Mouse (Mus musculus) left cerebral cortex, postnatal 4 days (tissue): ENCODE data around the gene Clip2. TPM values are rescaled to one million over a fixed set of nuclear protein-coding genes. Genes with fewer than 3 reads are reported as not detected.
"Not testable (repeated sequence)": the region's sequence is repeated elsewhere in the genome, so short reads cannot be mapped to it uniquely, and the experiment has no call there.

Experiments
- DNase-seq: peaks from one replicate; pipeline ENCODE4 v3.0.0-alpha.2; 2022
- intact Hi-C: fragments of 180-260 bp; cut with DNase I; formaldehyde crosslinking; loops from one replicate; pipeline ENCODE4 v1.15.1; 2025
- total RNA-seq, 2 experiments: library from RNA; stranded (reverse); gene quantifications; 2 replicates each; pipeline ENCODE4 v1.2.3; 2021

Gene Clip2
- total RNA-seq, 2 experiments from 2014 or later: 172 to 179 TPM

- intact Hi-C loops: loop anchor here (5.0 kb wide), 2 partner anchors 49 to 89 kb away; partner anchors contain the start of gene Rfc2
- DNase-seq: no peak
Measured at GRCm38 (mm10) chr5:134492956-134493355, 59.3 kb downstream of the Clip2 start.

- DNase-seq: peak; percentile 87
- intact Hi-C loops: loop anchor here (5.0 kb wide), 2 partner anchors 50 to 90 kb away; partner anchors contain the start of gene Rfc2
Measured at GRCm38 (mm10) chr5:134491712-134492417, 60.4 kb downstream of the Clip2 start.

GRCm38 (mm10) chr5:134491206-134491605 lies 61.0 kb downstream of the Clip2 start:
- no peak for DNase-seq
- intact Hi-C loops: loop anchor here (5.0 kb wide), 2 partner anchors 51 to 91 kb away; partner anchors contain the start of gene Rfc2

- intact Hi-C loops: loop anchor here (5.0 kb wide), 2 partner anchors 52 to 92 kb away; partner anchors contain the start of gene Rfc2
- peak; percentile 48 for DNase-seq
Measured at GRCm38 (mm10) chr5:134490465-134490864, 61.8 kb downstream of the Clip2 start.

GRCm38 (mm10) chr5:134489583-134489982 lies 62.7 kb downstream of the Clip2 start:
- peak; percentile 46 for DNase-seq
- intact Hi-C loops: loop anchor here (5.0 kb wide), 1 partner anchor 307 kb away; the partner anchor contains the start of gene Gtf2ird2

- intact Hi-C loops: loop anchor here (5.0 kb wide), 1 partner anchor 306 kb away; the partner anchor contains the start of gene Gtf2ird2
- DNase-seq: no peak
Measured at GRCm38 (mm10) chr5:134488596-134488995, 63.6 kb downstream of the Clip2 start.

- intact Hi-C loops: loop anchor here (5.0 kb wide), 1 partner anchor 306 kb away; the partner anchor contains the start of gene Gtf2ird2
- DNase-seq: no peak
Measured at GRCm38 (mm10) chr5:134488042-134488441, 64.2 kb downstream of the Clip2 start.

GRCm38 (mm10) chr5:134485900-134486665 lies 66.2 kb downstream of the Clip2 start:
- DNase-seq: peak; percentile 70
- intact Hi-C loops: loop anchor here (2.0 to 5.0 kb wide), 3 partner anchors 31 to 304 kb away; partner anchors contain the start of gene Gtf2ird2

GRCm38 (mm10) chr5:134485183-134485730 lies 67.0 kb downstream of the Clip2 start:
- DNase-seq: no peak
- intact Hi-C loops: loop anchor here (2.0 to 5.0 kb wide), 2 partner anchors 100 to 303 kb away; partner anchors contain the start of gene Gtf2ird2

- intact Hi-C loops: no loop called here
- DNase-seq: no peak
Measured at GRCm38 (mm10) chr5:134483291-134483690, 68.9 kb downstream of the Clip2 start.

- DNase-seq: no peak
- intact Hi-C loops: no loop called here
Measured at GRCm38 (mm10) chr5:134482331-134482730, 69.9 kb downstream of the Clip2 start.

GRCm38 (mm10) chr5:134478886-134479285 lies 73.3 kb downstream of the Clip2 start:
- DNase-seq, intact Hi-C loops: not testable (repeated sequence)

GRCm38 (mm10) chr5:134475686-134476085 lies 76.5 kb downstream of the Clip2 start:
- DNase-seq, intact Hi-C loops: not testable (repeated sequence)

GRCm38 (mm10) chr5:134475006-134475605 lies 77.1 kb downstream of the Clip2 start:
- intact Hi-C loops: no loop called here

GRCm38 (mm10) chr5:134473902-134474301 lies 78.3 kb downstream of the Clip2 start:
- DNase-seq: no peak
- intact Hi-C loops: no loop called here

More at GRCm38 (mm10) chr5:134475006-134475605, 77.1 kb downstream of the Clip2 start:
- no peak for DNase-seq

GRCm38 (mm10) chr5:134470538-134471169 lies 81.6 kb downstream of the Clip2 start:
- intact Hi-C loops: no loop called here
- no peak for DNase-seq

- no peak for DNase-seq
- intact Hi-C loops: no loop called here
Measured at GRCm38 (mm10) chr5:134469559-134470150, 82.6 kb downstream of the Clip2 start.

GRCm38 (mm10) chr5:134468158-134468765 lies 84.0 kb downstream of the Clip2 start:
- DNase-seq: no peak
- intact Hi-C loops: no loop called here

GRCm38 (mm10) chr5:134467030-134467549 lies 85.1 kb downstream of the Clip2 start:
- DNase-seq: no peak
- intact Hi-C loops: no loop called here
